Mouse (Mus musculus): ENCODE measurements around the gene Cldn34c4.

The Cldn34c4 gene

DNA sequence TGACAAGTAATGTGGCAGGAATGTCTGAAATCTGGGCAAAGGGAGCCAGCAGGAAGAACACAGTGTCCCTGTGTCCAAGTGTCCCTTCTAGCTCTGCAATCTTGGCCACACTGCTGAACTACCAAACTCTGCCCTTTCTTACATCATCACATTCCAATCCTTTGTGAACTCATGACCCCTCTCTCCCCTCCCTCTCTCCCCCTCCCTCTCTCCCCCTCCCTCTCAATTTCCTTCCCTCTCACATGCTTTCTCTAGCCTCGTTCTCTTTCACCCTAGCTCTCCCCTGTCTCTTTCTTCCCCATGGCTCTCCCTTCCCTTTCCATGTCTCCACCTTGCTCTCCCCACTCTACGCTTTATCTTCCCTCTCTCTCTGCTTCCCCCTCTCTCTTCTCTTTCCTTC is at the start of gene Cldn34c4:
Gene Cldn34c4, minus strand, starts transcription at position 101 of the 400 bp plus-strand sequence.
- DNase-seq (ENCODE audit: low read depth, low spot score), result no peak

GRCm38 (mm10) chrX:127747062-127747461 is 10.7 kb upstream of the Cldn34c4 start:
- DNase-seq (ENCODE audit: low read depth, low spot score), result no peak
